Mouse (Mus musculus): Measurements from ENCODE around the gene Fam78a. TPM values are rescaled to one million over a fixed set of nuclear protein-coding genes. Genes with fewer than 3 reads are reported as not detected.
"Not testable (repeated sequence)": the region's sequence is repeated elsewhere in the genome, so short reads cannot be mapped to it uniquely, and the experiment has no call there.

The Fam78a gene
- polyA plus RNA-seq, 1 experiment from 2014 or later = 37.7 TPM

- Histone ChIP-seq H3K4me1 (peaks cover 42% of the 10 kb centered on the region), H3K27me3 (ENCODE audit: insufficient read depth, poor library complexity, severe bottlenecking) (no peaks in the 10 kb centered on the region), H3K4me3 (no peak overlapping the region), H3K9me3 (no peaks in the 10 kb centered on the region), H3K36me3 (peaks cover 91% of the 10 kb centered on the region), H3K27ac (peak overlapping the region; percentile 87)
- peak; percentile 89 for DNase-seq (ENCODE audit: low spot score)
- WGBS = 53% methylated on average over 10 of the region's 10 CpGs
These were observed 38.6 kb downstream of the Fam78a start for GRCm38 (mm10) chr2:32046009-32046408.

- Histone ChIP-seq H3K36me3 (peaks cover 90% of the 10 kb centered on the region), H3K9me3 (no peaks in the 10 kb centered on the region), H3K4me3 (no peak overlapping the region), H3K27me3 (ENCODE audit: insufficient read depth, poor library complexity, severe bottlenecking) (no peaks in the 10 kb centered on the region), H3K4me1 (peaks cover 42% of the 10 kb centered on the region), H3K27ac (peak overlapping the region; percentile 87)
- no peak for DNase-seq (ENCODE audit: low spot score)
- 61% methylated on average over 6 of the region's 6 CpGs for WGBS
These were observed 39.3 kb downstream of the Fam78a start for GRCm38 (mm10) chr2:32045375-32045774.

- H3K36me3 ChIP-seq = peaks cover 90% of the 10 kb centered on the region
- no peaks in the 10 kb centered on the region for H3K9me3 ChIP-seq
- H3K27me3 ChIP-seq (ENCODE audit: insufficient read depth, poor library complexity, severe bottlenecking) = no peaks in the 10 kb centered on the region
- no peak overlapping the region for H3K4me3 ChIP-seq
- WGBS = 46% methylated on average over 5 of the region's 5 CpGs
- DNase-seq (ENCODE audit: low spot score) = no peak
- peaks cover 45% of the 10 kb centered on the region for H3K4me1 ChIP-seq
- H3K27ac ChIP-seq = peak overlapping the region; percentile 87; the same call in 1 of the 2 replicates
These were observed 40.8 kb downstream of the Fam78a start for GRCm38 (mm10) chr2:32043836-32044235.

GRCm38 (mm10) chr2:32041087-32041486 lies 43.6 kb downstream of the Fam78a start:
- H3K4me1 ChIP-seq = peaks cover 31% of the 10 kb centered on the region
- H3K4me3 ChIP-seq = no peak overlapping the region
- no peaks in the 10 kb centered on the region for H3K27me3 ChIP-seq (ENCODE audit: insufficient read depth, poor library complexity, severe bottlenecking)
- 89% methylated on average over 2 of the region's 2 CpGs for WGBS
- no peak overlapping the region for H3K27ac ChIP-seq
- no peak for DNase-seq (ENCODE audit: low spot score)
- H3K9me3 ChIP-seq = no peaks in the 10 kb centered on the region
- H3K36me3 ChIP-seq = peaks cover 88% of the 10 kb centered on the region

- Histone ChIP-seq H3K36me3 (peaks cover 88% of the 10 kb centered on the region), H3K4me1 (peaks cover 31% of the 10 kb centered on the region)
- not testable (repeated sequence) for H3K27me3 ChIP-seq (ENCODE audit: insufficient read depth, poor library complexity, severe bottlenecking); H3K27ac ChIP-seq; H3K4me3 ChIP-seq; H3K9me3 ChIP-seq; DNase-seq (ENCODE audit: low spot score)
- 95% methylated on average over 9 of the region's 9 CpGs for WGBS
These were observed 44.0 kb downstream of the Fam78a start for GRCm38 (mm10) chr2:32040646-32041045.

- no peak for DNase-seq (ENCODE audit: low spot score)
- WGBS = 85% methylated on average over 8 of the region's 8 CpGs
- H3K4me1 ChIP-seq = peaks cover 14% of the 10 kb centered on the region; the same call in 1 of the 2 replicates
- H3K4me3 ChIP-seq = no peak overlapping the region
- no peak overlapping the region for H3K27ac ChIP-seq
- H3K27me3 ChIP-seq (ENCODE audit: insufficient read depth, poor library complexity, severe bottlenecking) = no peaks in the 10 kb centered on the region
- peaks cover 89% of the 10 kb centered on the region for H3K36me3 ChIP-seq
- H3K9me3 ChIP-seq = no peaks in the 10 kb centered on the region
These were observed 46.0 kb downstream of the Fam78a start for GRCm38 (mm10) chr2:32038661-32039081.

- DNase-seq (ENCODE audit: low spot score) = no peak
- Histone ChIP-seq H3K27me3 (ENCODE audit: insufficient read depth, poor library complexity, severe bottlenecking) (no peaks in the 10 kb centered on the region), H3K4me1 (peaks cover 14% of the 10 kb centered on the region; the same call in 1 of the 2 replicates), H3K36me3 (peaks cover 91% of the 10 kb centered on the region), H3K9me3 (no peaks in the 10 kb centered on the region), H3K4me3 (no peak overlapping the region), H3K27ac (peak overlapping the region; percentile 59)
- WGBS = 65% methylated on average over 6 of the region's 6 CpGs
These were observed 47.3 kb downstream of the Fam78a start for GRCm38 (mm10) chr2:32037279-32037858.

GRCm38 (mm10) chr2:32034206-32034605 lies 50.5 kb downstream of the Fam78a start:
- peaks cover 18% of the 10 kb centered on the region; the same call in 1 of the 2 replicates for H3K4me1 ChIP-seq
- no peaks in the 10 kb centered on the region for H3K27me3 ChIP-seq (ENCODE audit: insufficient read depth, poor library complexity, severe bottlenecking)
- H3K4me3 ChIP-seq = no peak overlapping the region
- peaks cover 88% of the 10 kb centered on the region for H3K36me3 ChIP-seq
- H3K27ac ChIP-seq = peak overlapping the region; percentile 38
- no peak for DNase-seq (ENCODE audit: low spot score)
- WGBS = 93% methylated on average over 6 of the region's 6 CpGs
- no peaks in the 10 kb centered on the region for H3K9me3 ChIP-seq

GRCm38 (mm10) chr2:32033436-32033835 lies 51.2 kb downstream of the Fam78a start:
- peaks cover 11% of the 10 kb centered on the region; the same call in 1 of the 2 replicates for H3K4me1 ChIP-seq
- peaks cover 86% of the 10 kb centered on the region for H3K36me3 ChIP-seq
- H3K9me3 ChIP-seq = no peaks in the 10 kb centered on the region
- no peaks in the 10 kb centered on the region for H3K27me3 ChIP-seq (ENCODE audit: insufficient read depth, poor library complexity, severe bottlenecking)
- no peak overlapping the region for H3K4me3 ChIP-seq
- WGBS = 94% methylated on average over 6 of the region's 6 CpGs
- DNase-seq (ENCODE audit: low spot score) = no peak
- no peak overlapping the region for H3K27ac ChIP-seq

GRCm38 (mm10) chr2:32029636-32030035 lies 55.0 kb downstream of the Fam78a start:
- WGBS = 81% methylated on average over 3 of the region's 3 CpGs
- Histone ChIP-seq H3K4me3 (no peak overlapping the region), H3K36me3 (peaks cover 90% of the 10 kb centered on the region), H3K27me3 (ENCODE audit: insufficient read depth, poor library complexity, severe bottlenecking) (no peaks in the 10 kb centered on the region), H3K9me3 (no peaks in the 10 kb centered on the region), H3K4me1 (peaks cover 4% of the 10 kb centered on the region; the same call in 1 of the 2 replicates), H3K27ac (no peak overlapping the region)
- no peak for DNase-seq (ENCODE audit: low spot score)

GRCm38 (mm10) chr2:32024372-32024771 lies 60.3 kb downstream of the Fam78a start:
- 84% methylated on average over 4 of the region's 4 CpGs for WGBS
- Histone ChIP-seq H3K27me3 (ENCODE audit: insufficient read depth, poor library complexity, severe bottlenecking) (no peaks in the 10 kb centered on the region), H3K36me3 (peaks cover 89% of the 10 kb centered on the region), H3K27ac (no peak overlapping the region), H3K9me3 (no peaks in the 10 kb centered on the region), H3K4me3 (no peak overlapping the region), H3K4me1 (no peaks in the 10 kb centered on the region)
- no peak for DNase-seq (ENCODE audit: low spot score)

GRCm38 (mm10) chr2:32020229-32020628 lies 64.4 kb downstream of the Fam78a start:
- peaks cover 94% of the 10 kb centered on the region for H3K36me3 ChIP-seq

GRCm38 (mm10) chr2:32019704-32020103 lies 65.0 kb downstream of the Fam78a start:
- H3K27me3 ChIP-seq (ENCODE audit: insufficient read depth, poor library complexity, severe bottlenecking) = no peaks in the 10 kb centered on the region
- H3K9me3 ChIP-seq = no peaks in the 10 kb centered on the region
- no peaks in the 10 kb centered on the region for H3K4me1 ChIP-seq
- H3K36me3 ChIP-seq = peaks cover 91% of the 10 kb centered on the region
- no peak overlapping the region for H3K4me3 ChIP-seq
- H3K27ac ChIP-seq = no peak overlapping the region
- DNase-seq (ENCODE audit: low spot score) = no peak
- WGBS = 76% methylated on average over 4 of the region's 4 CpGs

More at GRCm38 (mm10) chr2:32020229-32020628, 64.4 kb downstream of the Fam78a start:
- WGBS = 90% methylated on average over 5 of the region's 5 CpGs
- no peaks in the 10 kb centered on the region for H3K9me3 ChIP-seq
- DNase-seq (ENCODE audit: low spot score) = no peak
- H3K4me1 ChIP-seq = no peaks in the 10 kb centered on the region
- no peaks in the 10 kb centered on the region for H3K27me3 ChIP-seq (ENCODE audit: insufficient read depth, poor library complexity, severe bottlenecking)
- no peak overlapping the region for H3K4me3 ChIP-seq
- no peak overlapping the region for H3K27ac ChIP-seq

GRCm38 (mm10) chr2:32008716-32009115 lies 75.9 kb downstream of the Fam78a start:
- Histone ChIP-seq H3K9me3 (no peaks in the 10 kb centered on the region), H3K27ac (no peak overlapping the region), H3K4me1 (no peaks in the 10 kb centered on the region), H3K36me3 (peaks cover 86% of the 10 kb centered on the region), H3K27me3 (ENCODE audit: insufficient read depth, poor library complexity, severe bottlenecking) (no peaks in the 10 kb centered on the region), H3K4me3 (no peak overlapping the region)
- DNase-seq (ENCODE audit: low spot score) = no peak
- WGBS = 88% methylated on average over 11 of the region's 11 CpGs

Measured in heart, embryonic 10.5 days (tissue).